Mouse (Mus musculus): Measurements from ENCODE around the gene Btbd10. TPM values are rescaled to one million over a fixed set of nuclear protein-coding genes. Genes with fewer than 3 reads are reported as not detected.
A peak's percentile ranks its signal among the peaks of the same experiment; 100 is the strongest.

Gene Btbd10
- total and polyA plus RNA-seq, 2 experiments from 2014 or later, result 78.9 to 83.2 TPM

DNA sequence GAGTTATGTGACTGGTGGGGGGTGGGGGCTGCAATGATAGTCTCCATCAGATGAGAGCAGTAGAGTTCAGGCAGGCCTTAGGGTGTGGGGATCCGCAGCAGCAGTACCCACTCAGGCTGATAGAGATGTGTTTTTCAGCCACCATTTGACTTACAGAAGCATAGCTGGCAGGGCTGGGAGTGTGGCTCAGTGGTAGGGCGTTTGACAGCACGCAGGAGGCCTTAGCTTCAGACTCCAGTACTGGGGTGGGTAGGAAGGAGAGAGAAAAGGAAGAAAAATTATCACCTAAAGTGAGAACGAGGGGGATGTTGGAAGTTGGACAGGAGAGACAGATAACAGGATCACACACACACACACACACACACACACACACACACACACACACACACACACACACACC lies 90.7 kb downstream of the Btbd10 start:
- no peak for TF ChIP-seq CTCF (IDR thresholded peaks at IDR 0.05; ENCODE audit: low read depth)
- H3K4me1 ChIP-seq (ENCODE audit: insufficient read depth), result no peaks in the 10 kb centered on the region
- H3K27me3 ChIP-seq (ENCODE audit: insufficient read depth, low read length), result no peaks in the 10 kb centered on the region
- WGBS, result 89% methylated on average over 4 of the region's 4 CpGs
- no peak overlapping the region for H3K27ac ChIP-seq (ENCODE audit: low read depth, low read length)
- ATAC-seq (no peak), DNase-seq (no peak)
- H3K4me3 ChIP-seq (ENCODE audit: low read depth, low read length), result no peak overlapping the region
- H3K9me3 ChIP-seq (ENCODE audit: low read length), result no peaks in the 10 kb centered on the region
- H3K4me2 ChIP-seq (ENCODE audit: low read depth), result no peak overlapping the region
- peaks cover 4% of the 10 kb centered on the region; the same call in 1 of the 2 replicates for H3K36me3 ChIP-seq (ENCODE audit: insufficient read depth)
- H3K9ac ChIP-seq, result no peak overlapping the region

- peak; percentile 74 for ATAC-seq
- no peaks in the 10 kb centered on the region; the same call in 1 of the 2 replicates for H3K36me3 ChIP-seq (ENCODE audit: insufficient read depth)
Observed at GRCm38 (mm10) chr7:113277245-113277644, 91.9 kb downstream of the Btbd10 start.

DNA sequence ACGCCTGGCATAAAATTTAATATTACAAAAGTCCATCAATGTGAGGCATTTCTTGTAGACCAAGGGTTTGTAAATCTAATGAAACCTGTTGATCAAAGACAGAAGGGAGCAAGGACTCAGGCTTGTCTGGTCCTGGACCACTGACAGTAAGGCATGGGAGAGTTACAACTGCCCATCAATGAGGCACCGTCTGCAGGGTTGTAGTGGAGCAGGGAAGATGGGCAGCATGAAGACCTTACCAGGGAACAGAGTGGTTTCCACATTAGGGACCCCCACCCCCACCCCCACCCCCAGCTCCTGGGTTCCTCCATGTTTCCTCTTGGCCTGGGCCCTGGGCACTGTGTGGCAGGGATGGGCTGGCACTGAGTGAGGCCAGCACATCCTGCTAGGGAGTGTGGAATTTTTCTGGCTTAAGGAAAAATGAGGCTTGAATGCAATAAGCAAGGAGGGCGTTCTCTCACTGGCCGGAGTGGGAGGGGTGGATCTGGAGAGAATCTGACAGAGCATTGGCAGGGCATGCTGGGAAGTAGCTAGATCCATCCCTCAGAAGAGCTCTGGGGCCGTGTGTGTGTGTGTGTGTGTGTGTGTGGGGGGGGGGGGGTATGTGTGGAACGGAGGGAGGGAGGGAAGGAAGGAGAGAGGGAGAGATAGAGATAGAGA lies 96.7 kb downstream of the Btbd10 start:
- 64% methylated on average over 5 of the region's 6 CpGs for WGBS
- no peak for ATAC-seq
- no peaks in the 10 kb centered on the region for H3K9me3 ChIP-seq (ENCODE audit: low read length)
- H3K4me2 ChIP-seq (ENCODE audit: low read depth), result no peak overlapping the region
- no peaks in the 10 kb centered on the region for H3K36me3 ChIP-seq (ENCODE audit: insufficient read depth)
- DNase-seq, result no peak
- H3K4me1 ChIP-seq (ENCODE audit: insufficient read depth), result no peaks in the 10 kb centered on the region; the same call in 1 of the 2 replicates
- H3K27ac ChIP-seq (ENCODE audit: low read depth, low read length), result no peak overlapping the region
- TF ChIP-seq CTCF (IDR thresholded peaks at IDR 0.05; ENCODE audit: low read depth), result no peak
- no peak overlapping the region for H3K4me3 ChIP-seq (ENCODE audit: low read depth, low read length)
- H3K27me3 ChIP-seq (ENCODE audit: insufficient read depth, low read length), result no peaks in the 10 kb centered on the region
- no peak overlapping the region for H3K9ac ChIP-seq

More at GRCm38 (mm10) chr7:113277245-113277644, 91.9 kb downstream of the Btbd10 start:
- H3K4me2 ChIP-seq (ENCODE audit: low read depth), result no peak overlapping the region
- 52% methylated on average over 2 of the region's 2 CpGs for WGBS
- H3K4me3 ChIP-seq (ENCODE audit: low read depth, low read length), result no peak overlapping the region
- TF ChIP-seq CTCF (IDR thresholded peaks at IDR 0.05; ENCODE audit: low read depth), result no peak
- no peaks in the 10 kb centered on the region for H3K27me3 ChIP-seq (ENCODE audit: insufficient read depth, low read length)
- no peak for DNase-seq
- H3K9ac ChIP-seq, result no peak overlapping the region
- H3K4me1 ChIP-seq (ENCODE audit: insufficient read depth), result no peaks in the 10 kb centered on the region
- no peaks in the 10 kb centered on the region for H3K9me3 ChIP-seq (ENCODE audit: low read length)
- H3K27ac ChIP-seq (ENCODE audit: low read depth, low read length), result no peak overlapping the region

GRCm38 (mm10) chr7:113270991-113271390 lies 98.2 kb downstream of the Btbd10 start:
- Histone ChIP-seq H3K4me2 (ENCODE audit: low read depth) (no peak overlapping the region), H3K27ac (ENCODE audit: low read depth, low read length) (0 out of 2 replicates have a peak overlapping the region, but pooled peaks have one; percentile 15), H3K9me3 (ENCODE audit: low read length) (no peaks in the 10 kb centered on the region), H3K4me3 (ENCODE audit: low read depth, low read length) (no peak overlapping the region), H3K36me3 (ENCODE audit: insufficient read depth) (no peaks in the 10 kb centered on the region), H3K9ac (no peak overlapping the region), H3K4me1 (ENCODE audit: insufficient read depth) (no peaks in the 10 kb centered on the region; the same call in 1 of the 2 replicates), H3K27me3 (ENCODE audit: insufficient read depth, low read length) (no peaks in the 10 kb centered on the region)
- no peak for DNase-seq
- 72% methylated on average over 2 of the region's 2 CpGs for WGBS
- no peak for ATAC-seq
- TF ChIP-seq CTCF (IDR thresholded peaks at IDR 0.05; ENCODE audit: low read depth), result no peak

GRCm38 (mm10) chr7:113270551-113270950 lies 98.6 kb downstream of the Btbd10 start:
- Histone ChIP-seq H3K27me3 (ENCODE audit: insufficient read depth, low read length) (no peaks in the 10 kb centered on the region), H3K36me3 (ENCODE audit: insufficient read depth) (no peaks in the 10 kb centered on the region), H3K4me1 (ENCODE audit: insufficient read depth) (no peaks in the 10 kb centered on the region; the same call in 1 of the 2 replicates), H3K9me3 (ENCODE audit: low read length) (no peaks in the 10 kb centered on the region), H3K4me3 (ENCODE audit: low read depth, low read length) (no peak overlapping the region), H3K9ac (no peak overlapping the region), H3K4me2 (ENCODE audit: low read depth) (no peak overlapping the region), H3K27ac (ENCODE audit: low read depth, low read length) (0 out of 2 replicates have a peak overlapping the region, but pooled peaks have one; percentile 15)
- WGBS, result 47% methylated on average over 10 of the region's 10 CpGs
- ATAC-seq (peak; percentile 56; the same call in 1 of the 2 replicates), DNase-seq (peak; percentile 47)
- TF ChIP-seq CTCF (IDR thresholded peaks at IDR 0.05; ENCODE audit: low read depth), result no peak

GRCm38 (mm10) chr7:113269921-113270320 lies 99.3 kb downstream of the Btbd10 start:
- WGBS, result 48% methylated on average over 3 of the region's 3 CpGs

GRCm38 (mm10) chr7:113269081-113269480 lies 100.1 kb downstream of the Btbd10 start:
- Histone ChIP-seq H3K4me3 (ENCODE audit: low read depth, low read length) (no peak overlapping the region), H3K27me3 (ENCODE audit: insufficient read depth, low read length) (no peaks in the 10 kb centered on the region), H3K4me1 (ENCODE audit: insufficient read depth) (no peaks in the 10 kb centered on the region; the same call in 1 of the 2 replicates), H3K36me3 (ENCODE audit: insufficient read depth) (no peaks in the 10 kb centered on the region), H3K27ac (ENCODE audit: low read depth, low read length) (no peak overlapping the region; the same call in 1 of the 2 replicates), H3K9me3 (ENCODE audit: low read length) (no peaks in the 10 kb centered on the region), H3K4me2 (ENCODE audit: low read depth) (no peak overlapping the region), H3K9ac (no peak overlapping the region)
- ATAC-seq (no peak), DNase-seq (no peak)
- no peak for TF ChIP-seq CTCF (IDR thresholded peaks at IDR 0.05; ENCODE audit: low read depth)

More at GRCm38 (mm10) chr7:113269921-113270320, 99.3 kb downstream of the Btbd10 start:
- H3K27me3 ChIP-seq (ENCODE audit: insufficient read depth, low read length), result no peaks in the 10 kb centered on the region
- no peaks in the 10 kb centered on the region for H3K9me3 ChIP-seq (ENCODE audit: low read length)
- H3K9ac ChIP-seq, result no peak overlapping the region
- DNase-seq, result no peak
- no peak for TF ChIP-seq CTCF (IDR thresholded peaks at IDR 0.05; ENCODE audit: low read depth)
- no peak overlapping the region for H3K27ac ChIP-seq (ENCODE audit: low read depth, low read length)
- H3K4me3 ChIP-seq (ENCODE audit: low read depth, low read length), result no peak overlapping the region
- no peaks in the 10 kb centered on the region for H3K36me3 ChIP-seq (ENCODE audit: insufficient read depth)
- ATAC-seq, result 0 out of 2 replicates have a peak, but pooled peaks have one; percentile 18
- no peaks in the 10 kb centered on the region; the same call in 1 of the 2 replicates for H3K4me1 ChIP-seq (ENCODE audit: insufficient read depth)
- H3K4me2 ChIP-seq (ENCODE audit: low read depth), result no peak overlapping the region
